9 mouse cellular contexts compared by ENCODE assay signal in the genomic region with DNA sequence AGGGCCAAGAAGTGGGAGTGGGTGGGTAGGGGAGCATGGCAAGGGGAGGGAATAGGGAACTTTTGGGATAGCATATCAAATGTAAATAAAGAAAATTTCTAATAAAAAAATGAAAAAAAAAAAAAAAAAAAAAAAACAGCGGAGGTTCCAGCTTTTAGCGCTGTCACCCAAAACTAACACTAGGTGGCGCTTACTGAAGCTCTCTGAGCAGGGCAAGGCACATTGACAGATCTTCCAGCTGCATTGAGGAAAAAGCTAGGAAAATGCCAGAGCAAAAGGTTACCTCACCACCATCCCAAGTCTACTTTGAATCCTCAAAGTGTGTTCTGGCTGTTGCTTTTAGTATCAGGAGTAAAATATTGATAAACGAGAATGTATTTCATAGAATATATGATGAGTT. TPM values are rescaled to one million over a fixed set of nuclear protein-coding genes. Genes with fewer than 3 reads are reported as not detected.
DNase-seq lines count a peak whose midpoint lies in the region; ATAC-seq and TF ChIP-seq lines count a peak whose summit lies in the region.
"Had no signal": no experiment of that assay in that cellular context is flagged by ENCODE, and none has a peak within 500 bp of the region (broad histone marks: within the 10 kb centered on the region; RNA-seq: fewer than 3 reads in every experiment).

No protein-coding gene starts in this region.

- H3K79me2 ChIP-seq in CH12.LX (replicated peaks; ENCODE audit: control insufficient read depth, extremely low read depth, insufficient read depth, poor library complexity, severe bottlenecking): no peaks in the 10 kb centered on the region

- no peak; the same call in 1 of the 2 replicates for TF ChIP-seq RAD21 in CH12.LX (IDR thresholded peaks at IDR 0.05; ENCODE audit: low read depth, low read length)

- CTCF ChIA-PET in Patski (lab: Charles Lee): interaction anchor here (0.6 to 9.3 kb wide), 17 partner anchors 9 to 132 kb away, joined by 3 to 123 read pairs (median 4); partner anchors contain the start of gene Lce3c

- H3K9ac ChIP-seq in CH12.LX (ENCODE audit: insufficient read depth, low read depth): no peak overlapping the region
- H3K9ac ChIP-seq in hindbrain, embryonic 14.5 days: no peak overlapping the region

- dilution Hi-C loops in CH12.LX (cut with MboI; ENCODE audit: extremely low pct_ligation_motif_present, extremely low pct_unique_long_range_greater_than_20kb, low sequenced_read_pairs): no loop called here

- no peak for TF ChIP-seq EP300 in CH12.LX (IDR thresholded peaks at IDR 0.05; ENCODE audit: low read length)

- no peaks in the 10 kb centered on the region for H3K36me3 ChIP-seq in CH12.LX (replicated peaks in 1 of 2; ENCODE audit: control insufficient read depth in 1 of 2, insufficient read depth in 1 of 2, low read length in 1 of 2)
- H3K36me3 ChIP-seq in hindbrain, embryonic 14.5 days (replicated peaks; ENCODE audit: control insufficient read depth, insufficient read depth): no peaks in the 10 kb centered on the region
- no peaks in the 10 kb centered on the region for H3K36me3 ChIP-seq in small intestine, adult 2 months (ENCODE audit: control insufficient read depth, insufficient read depth, low read length)

- intact Hi-C loops in gastrocnemius, postnatal 14 days (cut with DNase I; ENCODE audit: low total_unique reads): no loop called here

- peak; percentile 48 for ATAC-seq in Patski
- ATAC-seq in hindbrain, embryonic 14.5 days (ENCODE audit: low FRiP score): peak; percentile 71

- no peak overlapping the region for H3K4me3 ChIP-seq in CH12.LX (replicated peaks in 1 of 3; ENCODE audit: low read depth in 2 of 3, low read length in 2 of 3, poor library complexity in 1 of 3)
- H3K4me3 ChIP-seq in hindbrain, embryonic 14.5 days (replicated peaks; ENCODE audit: low read length): no peak overlapping the region
- no peak overlapping the region for H3K4me3 ChIP-seq in small intestine, adult 2 months (ENCODE audit: low read depth, low read length)

- H3K27me3 ChIP-seq in CH12.LX (replicated peaks) (no peaks in the 10 kb centered on the region), Patski (peaks cover 36% of the 10 kb centered on the region)
- H3K27me3 ChIP-seq in hindbrain, embryonic 14.5 days (ENCODE audit: control insufficient read depth, insufficient read depth, low read length): no peaks in the 10 kb centered on the region
- H3K27me3 ChIP-seq in small intestine, adult 2 months (ENCODE audit: control insufficient read depth, insufficient read depth, low read length): no peaks in the 10 kb centered on the region

- 20% methylated on average over 4 of the region's 4 CpGs for WGBS in hindbrain, embryonic 14.5 days
- 27% methylated on average over 4 of the region's 4 CpGs for WGBS in small intestine, adult 2 months

- TF ChIP-seq POLR2A in CH12.LX (IDR thresholded peaks at IDR 0.05; ENCODE audit: low read depth, low read length): no peak
- no peak for TF ChIP-seq POLR2A in small intestine, adult 2 months (IDR thresholded peaks at IDR 0.05; ENCODE audit: low read depth, low read length)

- peak; percentile 45 to 55 for TF ChIP-seq CTCF in CH12.LX (conservative IDR thresholded peaks at IDR 0.05 in 1 of 2, IDR thresholded peaks at IDR 0.05 in 1 of 2; ENCODE audit: low read depth in 2 of 2, low read length in 2 of 2)
- TF ChIP-seq CTCF in Patski (IDR thresholded peaks at IDR 0.05): peak; percentile 89
- peak; percentile 47; the same call in 1 of the 2 replicates for TF ChIP-seq CTCF in small intestine, adult 2 months (IDR thresholded peaks at IDR 0.05; ENCODE audit: extremely low read depth, insufficient read length, insufficient replicate concordance, low read depth, low read length)

- peak; percentile 53 for DNase-seq in kidney, postnatal 10 days
- no peak for DNase-seq in kidney, adult 18-20 months
- peak; percentile 38 for DNase-seq in CH12.LX (ENCODE audit: extremely low read depth)
- DNase-seq in Patski (ENCODE audit: low read depth, low spot score): no peak
- DNase-seq in hindbrain, embryonic 14.5 days (ENCODE audit: low spot score): peak; percentile 72
- DNase-seq in thymus, postnatal 25 days: no peak
- no peak for DNase-seq in gastrocnemius, postnatal 14 days

- POLR2A ChIA-PET in Patski (lab: Charles Lee): no interaction called here

- H3K9me3 ChIP-seq in CH12.LX (replicated peaks; ENCODE audit: low read length): no peaks in the 10 kb centered on the region
- H3K9me3 ChIP-seq in hindbrain, embryonic 14.5 days (ENCODE audit: control insufficient read depth, low read length): no peaks in the 10 kb centered on the region

- no peaks in the 10 kb centered on the region for H3K4me1 ChIP-seq in CH12.LX (ENCODE audit: control insufficient read depth in 1 of 2, insufficient read depth in 2 of 2)
- no peaks in the 10 kb centered on the region for H3K4me1 ChIP-seq in hindbrain, embryonic 14.5 days (replicated peaks; ENCODE audit: control insufficient read depth, insufficient read depth, low read length)
- no peaks in the 10 kb centered on the region for H3K4me1 ChIP-seq in small intestine, adult 2 months (ENCODE audit: control insufficient read depth, insufficient read depth, insufficient read length, low read length)

- H3K4me2 ChIP-seq in CH12.LX (ENCODE audit: insufficient read depth, low read depth, poor library complexity, severe bottlenecking): no peak overlapping the region
- no peak overlapping the region for H3K4me2 ChIP-seq in hindbrain, embryonic 14.5 days (replicated peaks)

- no peak overlapping the region for H3K27ac ChIP-seq in CH12.LX (ENCODE audit: insufficient read depth, low read depth)
- no peak overlapping the region for H3K27ac ChIP-seq in hindbrain, embryonic 14.5 days
- no peak overlapping the region for H3K27ac ChIP-seq in small intestine, adult 2 months (ENCODE audit: insufficient read depth, low read depth, low read length)

- in situ Hi-C loops in CH12.LX (cut with MboI; ENCODE audit: low pct_ligation_motif_present, low pct_unique_long_range_greater_than_20kb, low sequenced_read_pairs) (no loop called here), Patski (cut with MboI; ENCODE audit: low pct_unique_long_range_greater_than_20kb) (no loop called here)

TF ChIP-seq in CH12.LX, 34 proteins besides CTCF, POLR2A, EP300 and RAD21:
- TF ChIP-seq HCFC1 (IDR thresholded peaks at IDR 0.05; ENCODE audit: low read depth, low read length): no peak
- 0 out of 2 replicates have a peak, but pooled peaks have one; percentile 5 for TF ChIP-seq SMC3 (IDR thresholded peaks at IDR 0.05; ENCODE audit: low read depth, low read length)
- TF ChIP-seq BHLHE40 (IDR thresholded peaks at IDR 0.05; ENCODE audit: low read depth, low read length): no peak
- TF ChIP-seq ZNF384 (IDR thresholded peaks at IDR 0.05; ENCODE audit: low read depth, low read length): peak; percentile 88

RNA-seq across cellular contexts. Expression of gene Lce3a, which starts 18.5 kb away (rescaled TPM):
- not detected in 2 replicates for total RNA-seq in CH12.LX (2012; rRNA removed)
- total RNA-seq in CH12.LX (2014; rRNA removed): not detected in 2 replicates
- not detected in 2 replicates for polyA plus RNA-seq in CH12.LX (2012; ENCODE audit: insufficient read length, low read depth)
- polyA plus RNA-seq in Patski (2021): 0.54 TPM
- polyA plus RNA-seq in hindbrain, embryonic 14.5 days (2014; fragmentation: Nextera tagmentation; extraction: Ambion mirVana): not detected in 2 replicates
- polyA plus RNA-seq in small intestine, adult 2 months (2012; rRNA removed): not detected in 2 replicates
- total RNA-seq in gastrocnemius, postnatal 14 days (2021): not detected
- total RNA-seq: layer of hippocampus, adult 18-20 months had no signal

RNA-seq across cellular contexts. Expression of gene Lce3b, which starts 25.2 kb away (rescaled TPM):
- total RNA-seq in CH12.LX (2012; rRNA removed) (not detected in 2 replicates), CH12.LX (2014; rRNA removed) (not detected in 2 replicates)
- polyA plus RNA-seq in CH12.LX (2012; ENCODE audit: insufficient read length, low read depth) (not detected in 2 replicates), Patski (2021) (not detected)
- not detected in 2 replicates for polyA plus RNA-seq in hindbrain, embryonic 14.5 days (2014; fragmentation: Nextera tagmentation; extraction: Ambion mirVana)
- polyA plus RNA-seq in small intestine, adult 2 months (2012; rRNA removed): not detected in 2 replicates
- total RNA-seq in gastrocnemius, postnatal 14 days (2021): not detected
- total RNA-seq: layer of hippocampus, adult 18-20 months had no signal

RNA-seq across cellular contexts. Expression of gene Lce3c, which starts 36.7 kb away (rescaled TPM):
- total RNA-seq in CH12.LX (2012; rRNA removed) (not detected in 2 replicates), CH12.LX (2014; rRNA removed) (not detected in 2 replicates)
- polyA plus RNA-seq in CH12.LX (2012; ENCODE audit: insufficient read length, low read depth) (not detected in 2 replicates), Patski (2021) (2.1 TPM)
- not detected in 2 replicates for polyA plus RNA-seq in hindbrain, embryonic 14.5 days (2014; fragmentation: Nextera tagmentation; extraction: Ambion mirVana)
- polyA plus RNA-seq in small intestine, adult 2 months (2012; rRNA removed): not detected in 2 replicates
- total RNA-seq in gastrocnemius, postnatal 14 days (2021): not detected
- total RNA-seq: layer of hippocampus, adult 18-20 months had no signal

RNA-seq across cellular contexts. Expression of gene 2310050C09Rik, which starts 37.6 kb away (rescaled TPM):
- total RNA-seq in CH12.LX (2012; rRNA removed) (not detected in 2 replicates), CH12.LX (2014; rRNA removed) (not detected in 2 replicates)
- polyA plus RNA-seq in CH12.LX (2012; ENCODE audit: insufficient read length, low read depth) (not detected in 2 replicates), Patski (2021) (not detected)
- polyA plus RNA-seq in hindbrain, embryonic 14.5 days (2014; fragmentation: Nextera tagmentation; extraction: Ambion mirVana): not detected in 2 replicates
- not detected in 2 replicates for polyA plus RNA-seq in small intestine, adult 2 months (2012; rRNA removed)
- total RNA-seq in gastrocnemius, postnatal 14 days (2021): not detected
- total RNA-seq: layer of hippocampus, adult 18-20 months had no signal

RNA-seq across cellular contexts. Expression of gene Lce3d, which starts 49.6 kb away (rescaled TPM):
- total RNA-seq in CH12.LX (2012; rRNA removed) (not detected in 2 replicates), CH12.LX (2014; rRNA removed) (not detected in 2 replicates)
- polyA plus RNA-seq in CH12.LX (2012; ENCODE audit: insufficient read length, low read depth) (not detected in 2 replicates), Patski (2021) (1.1 TPM)
- not detected in 2 replicates for polyA plus RNA-seq in hindbrain, embryonic 14.5 days (2014; fragmentation: Nextera tagmentation; extraction: Ambion mirVana)
- polyA plus RNA-seq in small intestine, adult 2 months (2012; rRNA removed): not detected in 2 replicates
- total RNA-seq in gastrocnemius, postnatal 14 days (2021): not detected
- total RNA-seq: layer of hippocampus, adult 18-20 months had no signal

Comparison
In these comparisons a context has a peak if more than half of its experiments do, and no peak if none do; other contexts are left out.
1. DNase-seq: peak in kidney, postnatal 10 days (single experiment), CH12.LX (single experiment) and hindbrain, embryonic 14.5 days (single experiment); none in kidney, adult 18-20 months (single experiment), Patski (single experiment), thymus, postnatal 25 days (single experiment) and gastrocnemius, postnatal 14 days (single experiment).
2. Peak in every context shown above with its lines, with median percentiles within 50 percentile points of each other: CTCF ChIP-seq.